ENCODE assay signal across 7 mouse cellular contexts in genomic region chr2:116068461-116068860, GRCm38 (mm10). TPM values are rescaled to one million over a fixed set of nuclear protein-coding genes. Genes with fewer than 3 reads are reported as not detected.
A peak's percentile ranks its signal among the peaks of the same experiment; 100 is the strongest.
DNase-seq lines count a peak whose midpoint lies in the region; ATAC-seq lines count a peak whose summit lies in the region.

No protein-coding gene starts in this region.

- no peak overlapping the region for H3K27ac ChIP-seq in lung, embryonic 16.5 days (ENCODE audit: low read length)
- H3K27ac ChIP-seq in forebrain, embryonic 15.5 days (replicated peaks), result peak overlapping the region; percentile 99
- no peak overlapping the region for H3K27ac ChIP-seq in limb, embryonic 15.5 days
- peak overlapping the region; percentile 99 for H3K27ac ChIP-seq in stomach, embryonic 16.5 days (ENCODE audit: low read length)

- H3K4me1 ChIP-seq in lung, embryonic 16.5 days (replicated peaks; ENCODE audit: control insufficient read depth, insufficient read depth, low read length), result peaks cover 4% of the 10 kb centered on the region; the same call in 1 of the 2 replicates
- H3K4me1 ChIP-seq in forebrain, embryonic 15.5 days, result peaks cover 13% of the 10 kb centered on the region
- H3K4me1 ChIP-seq in limb, embryonic 15.5 days, result peaks cover 39% of the 10 kb centered on the region
- peaks cover 9% of the 10 kb centered on the region for H3K4me1 ChIP-seq in stomach, embryonic 16.5 days (ENCODE audit: control insufficient read depth, insufficient read depth, low read length)

- H3K4me2 ChIP-seq in lung, embryonic 16.5 days (ENCODE audit: low read depth, low read length), result peak overlapping the region; percentile 77
- peak overlapping the region; percentile 78 for H3K4me2 ChIP-seq in forebrain, embryonic 15.5 days (replicated peaks)
- H3K4me2 ChIP-seq in limb, embryonic 15.5 days, result peak overlapping the region; percentile 82; the same call in 1 of the 2 replicates
- H3K4me2 ChIP-seq in stomach, embryonic 16.5 days (ENCODE audit: low read depth, low read length), result peak overlapping the region; percentile 81

- peak overlapping the region; percentile 51 for H3K9ac ChIP-seq in lung, embryonic 16.5 days (ENCODE audit: low read length)
- H3K9ac ChIP-seq in forebrain, embryonic 15.5 days (replicated peaks), result peak overlapping the region; percentile 81
- H3K9ac ChIP-seq in limb, embryonic 15.5 days, result no peak overlapping the region
- peak overlapping the region; percentile 84 for H3K9ac ChIP-seq in stomach, embryonic 16.5 days (ENCODE audit: low read length)

- H3K9me3 ChIP-seq in lung, embryonic 16.5 days (ENCODE audit: control insufficient read depth, low read length), result no peaks in the 10 kb centered on the region
- no peaks in the 10 kb centered on the region for H3K9me3 ChIP-seq in forebrain, embryonic 15.5 days
- no peaks in the 10 kb centered on the region for H3K9me3 ChIP-seq in limb, embryonic 15.5 days
- H3K9me3 ChIP-seq in stomach, embryonic 16.5 days (replicated peaks; ENCODE audit: control insufficient read depth, low read length), result no peaks in the 10 kb centered on the region

- 19% methylated on average over 11 of the region's 11 CpGs for WGBS in lung, embryonic 16.5 days
- WGBS in forebrain, embryonic 15.5 days, result 1% methylated on average over 11 of the region's 11 CpGs
- 11% methylated on average over 11 of the region's 11 CpGs for WGBS in limb, embryonic 15.5 days
- 12% methylated on average over 11 of the region's 11 CpGs for WGBS in stomach, embryonic 16.5 days

- H3K36me3 ChIP-seq in lung, embryonic 16.5 days (ENCODE audit: control insufficient read depth, insufficient read depth, low read length), result no peaks in the 10 kb centered on the region
- no peaks in the 10 kb centered on the region for H3K36me3 ChIP-seq in forebrain, embryonic 15.5 days
- H3K36me3 ChIP-seq in limb, embryonic 15.5 days, result no peaks in the 10 kb centered on the region
- no peaks in the 10 kb centered on the region for H3K36me3 ChIP-seq in stomach, embryonic 16.5 days (ENCODE audit: control insufficient read depth, insufficient read depth, low read length)

- no peak for DNase-seq in lung, postnatal 4 days
- DNase-seq in cerebellum, adult 9-10 months, result no peak
- DNase-seq in embryo, embryonic 9.5 days (ENCODE audit: extremely low spot score), result no peak

- H3K27me3 ChIP-seq in lung, embryonic 16.5 days (ENCODE audit: control insufficient read depth, insufficient read depth, low read depth, low read length), result peaks cover 19% of the 10 kb centered on the region
- H3K27me3 ChIP-seq in forebrain, embryonic 15.5 days, result no peaks in the 10 kb centered on the region
- peaks cover 68% of the 10 kb centered on the region for H3K27me3 ChIP-seq in limb, embryonic 15.5 days
- no peaks in the 10 kb centered on the region for H3K27me3 ChIP-seq in stomach, embryonic 16.5 days (ENCODE audit: control insufficient read depth, insufficient read depth, low read length)

- ATAC-seq in lung, embryonic 16.5 days (ENCODE audit: low read depth), result no peak
- no peak for ATAC-seq in forebrain, embryonic 15.5 days (replicated peaks)
- ATAC-seq in limb, embryonic 15.5 days (ENCODE audit: insufficient number of reproducible peaks, low FRiP score, low TSS enrichment, low read depth), result no peak
- ATAC-seq in stomach, embryonic 16.5 days (ENCODE audit: insufficient read depth, low FRiP score), result no peak

- peak overlapping the region; percentile 62 for H3K4me3 ChIP-seq in lung, embryonic 16.5 days (ENCODE audit: low read length)
- H3K4me3 ChIP-seq in forebrain, embryonic 15.5 days, result peak overlapping the region; percentile 79
- H3K4me3 ChIP-seq in limb, embryonic 15.5 days, result peak overlapping the region; percentile 48; the same call in 1 of the 2 replicates
- H3K4me3 ChIP-seq in stomach, embryonic 16.5 days (replicated peaks; ENCODE audit: low read length), result peak overlapping the region; percentile 67

RNA-seq across cellular contexts. Expression of gene Meis2, which starts 2.8 kb away (rescaled TPM):
- polyA plus RNA-seq in lung, embryonic 16.5 days (2015; fragmentation: Nextera tagmentation; extraction: Ambion mirVana), result 21.5 and 24.2 TPM in 2 replicates
- polyA plus RNA-seq in forebrain, embryonic 15.5 days (2015; fragmentation: Nextera tagmentation; extraction: Ambion mirVana), result 155 and 167 TPM in 2 replicates
- 13.7 and 17.1 TPM in 2 replicates for polyA plus RNA-seq in limb, embryonic 15.5 days (2015; fragmentation: Nextera tagmentation; extraction: Ambion mirVana)
- 42.8 and 43.3 TPM in 2 replicates for polyA plus RNA-seq in stomach, embryonic 16.5 days (2015; fragmentation: Nextera tagmentation; extraction: Ambion mirVana)

Comparison
In these comparisons a context has a peak if more than half of its experiments do, and no peak if none do; other contexts are left out.
1. H3K27ac ChIP-seq: peak in forebrain, embryonic 15.5 days (single experiment) and stomach, embryonic 16.5 days (single experiment); none in lung, embryonic 16.5 days (single experiment) and limb, embryonic 15.5 days (single experiment).
2. Peak in every context shown above with its lines, with median percentiles within 50 percentile points of each other: H3K4me2 ChIP-seq and H3K4me3 ChIP-seq.